Mouse (Mus musculus): ENCODE measurements around the gene Abl1.

Abl1 gene

GRCm38 (mm10) chr2:31850141-31850540 lies 162.0 kb downstream of the Abl1 start:
- in situ Hi-C loops (cut with MboI, MseI), result no loop called here

Measured in T-helper 17 cell (primary cell).